Mouse (Mus musculus) intestine, embryonic 16.5 days (tissue): ENCODE data around the gene Slc25a25. TPM values are rescaled to one million over a fixed set of nuclear protein-coding genes. Genes with fewer than 3 reads are reported as not detected.

Experiments
- ATAC-seq: fragments of 200-750 bp; cut with Nextera tagmentation; 2 replicates; pipeline ENCODE4 v1.8.0; 2017; ENCODE audit warnings: moderate TSS enrichment, moderate library complexity
- H3K27ac ChIP-seq: fragments of 300-500 bp; sonication (generic); 2 replicates; pipeline ENCODE4 v1.5.1; 2014; ENCODE audit warnings: mild to moderate bottlenecking, low read length
- H3K27me3 ChIP-seq: fragments of 300-500 bp; sonication (generic); replicated peaks from 2 replicates; pipeline ENCODE4 v1.6.1; 2014; ENCODE audit warnings: low read length, control low read depth, mixed read lengths; ENCODE audit not compliant: control insufficient read depth, insufficient read depth
- H3K36me3 ChIP-seq: fragments of 300-500 bp; sonication (generic); 2 replicates; pipeline ENCODE4 v1.6.1; 2014; ENCODE audit warnings: low read length, control low read depth; ENCODE audit not compliant: control insufficient read depth, insufficient read depth
- H3K4me1 ChIP-seq: fragments of 300-500 bp; sonication (generic); 2 replicates; pipeline ENCODE4 v1.6.1; 2014; ENCODE audit warnings: low read length, control low read depth, mixed read lengths; ENCODE audit not compliant: control insufficient read depth, insufficient read depth
- H3K4me2 ChIP-seq: fragments of 300-500 bp; sonication (generic); 2 replicates; pipeline ENCODE4 v1.6.1; 2014; ENCODE audit warnings: low read depth, low read length, control low read depth
- H3K4me3 ChIP-seq: fragments of 300-500 bp; sonication (generic); 2 replicates; pipeline ENCODE4 v1.5.1; 2014; ENCODE audit warnings: mild to moderate bottlenecking, low read length
- H3K9ac ChIP-seq: fragments of 300-500 bp; sonication (generic); 2 replicates; pipeline ENCODE4 v1.6.1; 2014; ENCODE audit warnings: low read depth, low read length
- H3K9me3 ChIP-seq: fragments of 300-500 bp; sonication (generic); 2 replicates; pipeline ENCODE4 v1.6.1; 2016; ENCODE audit warnings: low read length, control low read depth; ENCODE audit not compliant: control insufficient read depth
- WGBS: fragments of 180-500 bp; shearing (Covaris S2); extraction: QIAGEN DNeasy Blood & Tissue Kit; methylation state at CpG from one replicate; pipeline ENCODE4 v1.1.7; 2014; 5-methylcytosine and 5-hydroxymethylcytosine counted together
- polyA plus RNA-seq: library from polyadenylated mRNA; unstranded; fragments of >200 nt; fragmentation: Nextera tagmentation; extraction: Ambion mirVana; gene quantifications from 2 replicates; pipeline ENCODE4 v1.2.1, GENCODE M21; 2015

Gene Slc25a25
- polyA plus RNA-seq, 1 experiment from 2014 or later, result 19.3 TPM

GRCm38 (mm10) chr2:32438733-32439132 lies 12.5 kb downstream of the Slc25a25 start:
- Histone ChIP-seq H3K27ac (no peak overlapping the region), H3K4me1 (peaks cover 40% of the 10 kb centered on the region), H3K36me3 (no peaks in the 10 kb centered on the region), H3K4me3 (no peak overlapping the region), H3K4me2 (no peak overlapping the region), H3K9me3 (no peaks in the 10 kb centered on the region), H3K27me3 (no peaks in the 10 kb centered on the region), H3K9ac (no peak overlapping the region)
- no peak for ATAC-seq
- 88% methylated on average over 3 of the region's 3 CpGs for WGBS

GRCm38 (mm10) chr2:32437612-32438166 lies 13.6 kb downstream of the Slc25a25 start:
- H3K4me2 ChIP-seq, result no peak overlapping the region
- WGBS, result 78% methylated on average over 2 of the region's 2 CpGs
- no peak overlapping the region for H3K9ac ChIP-seq
- ATAC-seq, result no peak
- H3K4me1 ChIP-seq, result peaks cover 38% of the 10 kb centered on the region
- no peak overlapping the region for H3K4me3 ChIP-seq
- H3K27ac ChIP-seq, result peak overlapping the region; percentile 55
- no peaks in the 10 kb centered on the region for H3K36me3 ChIP-seq
- no peaks in the 10 kb centered on the region for H3K27me3 ChIP-seq
- no peaks in the 10 kb centered on the region for H3K9me3 ChIP-seq

GRCm38 (mm10) chr2:32436686-32437372 lies 14.4 kb downstream of the Slc25a25 start:
- ATAC-seq, result peak; percentile 34; the same call in 1 of the 2 replicates
- peak overlapping the region; percentile 55 for H3K27ac ChIP-seq

GRCm38 (mm10) chr2:32430701-32431676 lies 20.3 kb downstream of the Slc25a25 start:
- WGBS, result 11% methylated on average over 18 of the region's 18 CpGs
- Histone ChIP-seq H3K9ac (peak overlapping the region; percentile 60), H3K36me3 (no peaks in the 10 kb centered on the region), H3K27ac (peak overlapping the region; percentile 57), H3K27me3 (no peaks in the 10 kb centered on the region), H3K4me2 (peak overlapping the region; percentile 59), H3K9me3 (no peaks in the 10 kb centered on the region), H3K4me1 (peaks cover 42% of the 10 kb centered on the region), H3K4me3 (peak overlapping the region; percentile 43)
- peak; percentile 76 for ATAC-seq

More at GRCm38 (mm10) chr2:32436686-32437372, 14.4 kb downstream of the Slc25a25 start:
- H3K9ac ChIP-seq, result no peak overlapping the region
- 50% methylated on average over 3 of the region's 3 CpGs for WGBS
- no peaks in the 10 kb centered on the region for H3K27me3 ChIP-seq
- peaks cover 31% of the 10 kb centered on the region for H3K4me1 ChIP-seq
- H3K4me2 ChIP-seq, result no peak overlapping the region
- no peaks in the 10 kb centered on the region for H3K36me3 ChIP-seq
- H3K9me3 ChIP-seq, result no peaks in the 10 kb centered on the region
- no peak overlapping the region for H3K4me3 ChIP-seq

- H3K4me2 ChIP-seq, result no peak overlapping the region; the same call in 1 of the 2 replicates
- peak overlapping the region; percentile 67; the same call in 1 of the 2 replicates for H3K27ac ChIP-seq
- H3K9me3 ChIP-seq, result no peaks in the 10 kb centered on the region
- no peak overlapping the region for H3K4me3 ChIP-seq
- no peaks in the 10 kb centered on the region for H3K36me3 ChIP-seq
- peaks cover 55% of the 10 kb centered on the region for H3K4me1 ChIP-seq
- no peak for ATAC-seq
- WGBS, result 74% methylated on average over 4 of the region's 4 CpGs
- H3K27me3 ChIP-seq, result no peaks in the 10 kb centered on the region
- H3K9ac ChIP-seq, result peak overlapping the region; percentile 12; the same call in 1 of the 2 replicates
Measured at GRCm38 (mm10) chr2:32429215-32429891, 21.9 kb downstream of the Slc25a25 start.

- Histone ChIP-seq H3K9me3 (no peaks in the 10 kb centered on the region), H3K9ac (0 out of 2 replicates have a peak overlapping the region, but pooled peaks have one; percentile 17), H3K27me3 (no peaks in the 10 kb centered on the region), H3K4me1 (peaks cover 64% of the 10 kb centered on the region), H3K36me3 (no peaks in the 10 kb centered on the region), H3K4me3 (0 out of 2 replicates have a peak overlapping the region, but pooled peaks have one; percentile 7), H3K27ac (peak overlapping the region; percentile 67), H3K4me2 (peak overlapping the region; percentile 33)
- 33% methylated on average over 8 of the region's 8 CpGs for WGBS
- ATAC-seq, result peak; percentile 84
Measured at GRCm38 (mm10) chr2:32428262-32428722, 23.0 kb downstream of the Slc25a25 start.

GRCm38 (mm10) chr2:32427720-32428119 lies 23.5 kb downstream of the Slc25a25 start:
- no peaks in the 10 kb centered on the region for H3K27me3 ChIP-seq
- 68% methylated on average over 5 of the region's 5 CpGs for WGBS
- H3K4me2 ChIP-seq, result no peak overlapping the region
- peak overlapping the region; percentile 29 for H3K27ac ChIP-seq
- 0 out of 2 replicates have a peak overlapping the region, but pooled peaks have one; percentile 17 for H3K9ac ChIP-seq
- peaks cover 70% of the 10 kb centered on the region for H3K4me1 ChIP-seq
- H3K4me3 ChIP-seq, result no peak overlapping the region
- no peaks in the 10 kb centered on the region for H3K36me3 ChIP-seq
- ATAC-seq, result no peak
- no peaks in the 10 kb centered on the region for H3K9me3 ChIP-seq

- H3K27me3 ChIP-seq, result no peaks in the 10 kb centered on the region
- no peak overlapping the region for H3K9ac ChIP-seq
- 91% methylated on average over 1 of the region's 1 CpGs for WGBS
- H3K4me3 ChIP-seq, result no peak overlapping the region
- no peak overlapping the region for H3K4me2 ChIP-seq
- H3K27ac ChIP-seq, result peak overlapping the region; percentile 1; the same call in 1 of the 2 replicates
- H3K36me3 ChIP-seq, result no peaks in the 10 kb centered on the region
- H3K9me3 ChIP-seq, result no peaks in the 10 kb centered on the region
- peaks cover 75% of the 10 kb centered on the region for H3K4me1 ChIP-seq
- no peak for ATAC-seq
Measured at GRCm38 (mm10) chr2:32426141-32426540, 25.1 kb downstream of the Slc25a25 start.
